Mouse (Mus musculus): ENCODE data around the gene Ceacam1.

- TF ChIP-seq CTCF (IDR thresholded peaks at IDR 0.05; ENCODE audit: insufficient read depth, low read depth, low read length) = no peak
- no peak for TF ChIP-seq POLR2A (IDR thresholded peaks at IDR 0.05; ENCODE audit: insufficient read depth, low read depth, low read length)
Measured at GRCm38 (mm10) chr7:25429886-25430784, 47.3 kb downstream of the Ceacam1 start.
